Mouse (Mus musculus): Measurements from ENCODE around the gene Ttc9. TPM values are rescaled to one million over a fixed set of nuclear protein-coding genes. Genes with fewer than 3 reads are reported as not detected.

The Ttc9 gene
- total RNA-seq, 2 experiments from 2014 or later: 6.0 to 8.9 TPM

- DNase-seq (ENCODE audit: low spot score): no peak
Observed at GRCm38 (mm10) chr12:81657321-81657720, 26.3 kb downstream of the Ttc9 start.

- no peak for DNase-seq (ENCODE audit: low spot score)
Observed at GRCm38 (mm10) chr12:81658086-81658485, 27.0 kb downstream of the Ttc9 start.

GRCm38 (mm10) chr12:81662076-81662475 is 31.0 kb downstream of the Ttc9 start:
- DNase-seq (ENCODE audit: low spot score): no peak

- DNase-seq (ENCODE audit: low spot score): no peak
Observed at GRCm38 (mm10) chr12:81663116-81663515, 32.1 kb downstream of the Ttc9 start.

- no peak for DNase-seq (ENCODE audit: low spot score)
Observed at GRCm38 (mm10) chr12:81663906-81664305, 32.9 kb downstream of the Ttc9 start.

GRCm38 (mm10) chr12:81668406-81668805 is 37.4 kb downstream of the Ttc9 start:
- DNase-seq (ENCODE audit: low spot score): no peak

- no peak for DNase-seq (ENCODE audit: low spot score)
Observed at GRCm38 (mm10) chr12:81675557-81675956, 44.5 kb downstream of the Ttc9 start.

- no peak for DNase-seq (ENCODE audit: low spot score)
Observed at GRCm38 (mm10) chr12:81679807-81680529, 48.9 kb downstream of the Ttc9 start.

GRCm38 (mm10) chr12:81683395-81683794 is 52.3 kb downstream of the Ttc9 start:
- DNase-seq (ENCODE audit: low spot score): no peak

- no peak for DNase-seq (ENCODE audit: low spot score)
Observed at GRCm38 (mm10) chr12:81684096-81684495, 53.0 kb downstream of the Ttc9 start.

- DNase-seq (ENCODE audit: low spot score): no peak
Observed at GRCm38 (mm10) chr12:81685981-81686380, 54.9 kb downstream of the Ttc9 start.

- DNase-seq (ENCODE audit: low spot score): no peak
Observed at GRCm38 (mm10) chr12:81686406-81687117, 55.5 kb downstream of the Ttc9 start.

- DNase-seq (ENCODE audit: low spot score): no peak
Observed at GRCm38 (mm10) chr12:81687873-81688272, 56.8 kb downstream of the Ttc9 start.

- DNase-seq (ENCODE audit: low spot score): no peak
Observed at GRCm38 (mm10) chr12:81688537-81688936, 57.5 kb downstream of the Ttc9 start.

- DNase-seq (ENCODE audit: low spot score): no peak
Observed at GRCm38 (mm10) chr12:81689505-81690056, 58.5 kb downstream of the Ttc9 start.

- no peak for DNase-seq (ENCODE audit: low spot score)
Observed at GRCm38 (mm10) chr12:81690111-81690510, 59.1 kb downstream of the Ttc9 start.

GRCm38 (mm10) chr12:81690751-81691150 is 59.7 kb downstream of the Ttc9 start:
- no peak for DNase-seq (ENCODE audit: low spot score)

GRCm38 (mm10) chr12:81691177-81691730 is 60.2 kb downstream of the Ttc9 start:
- DNase-seq (ENCODE audit: low spot score): no peak

GRCm38 (mm10) chr12:81698011-81698410 is 67.0 kb downstream of the Ttc9 start:
- no peak for DNase-seq (ENCODE audit: low spot score)

GRCm38 (mm10) chr12:81702903-81703302 is 71.9 kb downstream of the Ttc9 start:
- no peak for DNase-seq (ENCODE audit: low spot score)

- no peak for DNase-seq (ENCODE audit: low spot score)
Observed at GRCm38 (mm10) chr12:81712618-81713017, 81.6 kb downstream of the Ttc9 start.
